ENCODE assay signal across 12 mouse cellular contexts in the genomic region with DNA sequence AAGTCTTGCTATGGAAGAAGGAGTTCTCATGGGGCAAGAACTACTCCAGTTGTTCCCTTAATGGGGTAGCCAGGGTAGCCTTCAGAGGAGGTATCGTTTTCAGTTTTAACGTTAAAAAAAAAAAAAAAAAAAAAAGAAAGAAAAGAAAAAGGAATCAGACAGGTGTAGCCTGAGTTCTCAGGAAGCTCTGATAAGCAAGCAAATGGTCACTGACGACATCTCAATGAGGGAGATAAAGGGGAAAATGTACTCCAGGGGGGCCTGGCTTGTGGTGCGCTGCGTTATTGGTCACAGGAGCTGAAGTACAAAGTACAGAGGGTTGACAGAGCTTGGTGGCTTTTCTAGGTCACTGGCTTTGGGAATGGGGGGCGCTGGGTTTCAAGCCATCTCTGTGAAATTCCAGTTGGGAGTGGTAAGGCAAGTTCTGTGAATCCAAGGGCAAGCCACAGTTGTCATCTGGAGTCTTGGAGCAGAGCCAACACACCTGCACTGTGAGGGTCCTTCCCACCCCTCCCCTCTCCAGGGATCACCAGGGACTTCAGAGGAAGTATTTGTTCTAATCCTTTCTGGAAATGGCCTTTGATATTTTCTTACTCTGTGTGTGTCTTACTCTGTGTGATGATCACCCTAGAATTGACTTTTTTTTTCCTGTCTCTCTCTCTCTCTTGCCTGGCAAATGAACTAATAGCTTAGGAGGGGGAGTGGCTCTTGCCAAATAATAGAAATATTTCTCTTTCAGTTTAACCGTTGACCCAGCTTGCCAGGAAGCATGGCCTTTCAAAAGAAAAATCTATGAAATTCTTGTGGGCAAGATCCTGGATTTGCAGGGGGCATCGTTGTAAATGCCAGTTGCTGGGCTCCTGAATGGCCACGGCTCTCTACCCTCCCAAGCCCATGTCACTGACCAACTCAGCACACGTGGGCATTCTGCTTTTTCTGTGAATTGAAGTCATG.
DNase-seq lines count a peak whose midpoint lies in the region; ATAC-seq and TF ChIP-seq lines count a peak whose summit lies in the region.
"Had no signal": no experiment of that assay in that cellular context is flagged by ENCODE, and none has a peak within 500 bp of the region (broad histone marks: within the 10 kb centered on the region; RNA-seq: fewer than 3 reads in every experiment).

No protein-coding gene starts in this region.

- no peak for ATAC-seq in lung, embryonic 14.5 days (ENCODE audit: insufficient read depth)
- peak; percentile 29 for ATAC-seq in intestine, embryonic 16.5 days

- DNase-seq in gastrocnemius, adult 2 months: no peak
- no peak for DNase-seq in gastrocnemius, postnatal 25 days
- DNase-seq in lung, embryonic 14.5 days: peak; percentile 72
- DNase-seq in lung, postnatal 25 days (ENCODE audit: low spot score): no peak
- peak; percentile 10 for DNase-seq in skeletal muscle tissue, adult 2 months (ENCODE audit: low read depth, low spot score)
- DNase-seq in layer of hippocampus, adult 9-10 months (ENCODE audit: low spot score): no peak
- DNase-seq in layer of hippocampus, postnatal 14 days (ENCODE audit: low spot score in 2 of 2): no peak
- DNase-seq: thymus, adult 2 months had no signal

- intact Hi-C loops in gastrocnemius, adult 2 months (cut with DNase I): no loop called here

- no peak overlapping the region for H3K9ac ChIP-seq in lung, embryonic 14.5 days
- H3K9ac ChIP-seq in intestine, embryonic 16.5 days (ENCODE audit: low read depth, low read length): 0 out of 2 replicates have a peak overlapping the region, but pooled peaks have one; percentile 24

- peaks cover 52% of the 10 kb centered on the region for H3K4me1 ChIP-seq in lung, embryonic 14.5 days (ENCODE audit: insufficient read depth)
- peaks cover 38% of the 10 kb centered on the region for H3K4me1 ChIP-seq in intestine, embryonic 16.5 days (ENCODE audit: control insufficient read depth, insufficient read depth, low read length)

- H3K36me3 ChIP-seq in lung, embryonic 14.5 days (ENCODE audit: insufficient read depth): no peaks in the 10 kb centered on the region
- no peaks in the 10 kb centered on the region for H3K36me3 ChIP-seq in intestine, embryonic 16.5 days (ENCODE audit: control insufficient read depth, insufficient read depth, low read length)
- H3K36me3 ChIP-seq: heart, embryonic 10.5 days; midbrain, embryonic 10.5 days had no signal

- no peaks in the 10 kb centered on the region for H3K9me3 ChIP-seq in lung, embryonic 14.5 days (ENCODE audit: low read depth, low read length)
- no peaks in the 10 kb centered on the region for H3K9me3 ChIP-seq in intestine, embryonic 16.5 days (ENCODE audit: control insufficient read depth, low read length)
- H3K9me3 ChIP-seq: heart, embryonic 10.5 days; midbrain, embryonic 10.5 days had no signal

- no peak overlapping the region for H3K4me3 ChIP-seq in gastrocnemius, adult 2 months
- no peak overlapping the region for H3K4me3 ChIP-seq in lung, embryonic 14.5 days (ENCODE audit: low read depth, low read length)
- H3K4me3 ChIP-seq in intestine, embryonic 16.5 days (ENCODE audit: low read length): no peak overlapping the region
- H3K4me3 ChIP-seq: heart, embryonic 10.5 days; left cerebral cortex, adult 2 months; midbrain, embryonic 10.5 days had no signal

- peak overlapping the region; percentile 31 for H3K4me2 ChIP-seq in lung, embryonic 14.5 days
- 0 out of 2 replicates have a peak overlapping the region, but pooled peaks have one; percentile 2 for H3K4me2 ChIP-seq in intestine, embryonic 16.5 days (ENCODE audit: low read depth, low read length)

- 36% methylated on average over 10 of the region's 10 CpGs for WGBS in lung, embryonic 14.5 days
- 56% methylated on average over 10 of the region's 10 CpGs for WGBS in intestine, embryonic 16.5 days

- peak overlapping the region; percentile 66 for H3K27ac ChIP-seq in gastrocnemius, adult 2 months
- peak overlapping the region; percentile 89 for H3K27ac ChIP-seq in lung, embryonic 14.5 days (ENCODE audit: low read depth)
- H3K27ac ChIP-seq in intestine, embryonic 16.5 days (ENCODE audit: low read length): peak overlapping the region; percentile 65
- H3K27ac ChIP-seq: left cerebral cortex, adult 2 months had no signal

- no peak for TF ChIP-seq CTCF in gastrocnemius, adult 2 months (IDR thresholded peaks at IDR 0.05)
- no peak for TF ChIP-seq CTCF in lung, embryonic 14.5 days (IDR thresholded peaks at IDR 0.05; ENCODE audit: low read depth)

- no peaks in the 10 kb centered on the region for H3K27me3 ChIP-seq in lung, embryonic 14.5 days (ENCODE audit: insufficient read depth, low read length)
- no peaks in the 10 kb centered on the region for H3K27me3 ChIP-seq in intestine, embryonic 16.5 days (replicated peaks; ENCODE audit: control insufficient read depth, insufficient read depth, low read length)

Comparison
In these comparisons a context has a peak if more than half of its experiments do, and no peak if none do; other contexts are left out.
1. DNase-seq: peak in lung, embryonic 14.5 days (single experiment) and skeletal muscle tissue, adult 2 months (single experiment); none in gastrocnemius, adult 2 months (single experiment), gastrocnemius, postnatal 25 days (single experiment), lung, postnatal 25 days (single experiment), layer of hippocampus, adult 9-10 months (single experiment) and layer of hippocampus, postnatal 14 days (0 of 2).
2. Peak in every context shown above with its lines, with median percentiles within 50 percentile points of each other: H3K27ac ChIP-seq.